Mouse (Mus musculus) left cerebral cortex, postnatal 10 days (tissue): ENCODE data around the gene Unc5b. TPM values are rescaled to one million over a fixed set of nuclear protein-coding genes. Genes with fewer than 3 reads are reported as not detected.

Experiments
- DNase-seq, 2 experiments: peaks; one replicate each; pipeline ENCODE4 v3.0.0; 2021 to 2022; ENCODE audit warnings: low spot score in 2 of 2, mixed read lengths in 1 of 2; ENCODE audit errors: extremely low spot score in 1 of 2
- intact Hi-C: fragments of 180-260 bp; cut with DNase I; formaldehyde crosslinking; loops from one replicate; pipeline ENCODE4 v1.15.1; 2025
- total RNA-seq, 2 experiments: library from RNA; stranded (reverse); gene quantifications; 2 replicates each; pipeline ENCODE4 v1.2.3; 2021

Unc5b gene
- total RNA-seq, 2 experiments from 2014 or later = 7.6 to 8.3 TPM

DNA sequence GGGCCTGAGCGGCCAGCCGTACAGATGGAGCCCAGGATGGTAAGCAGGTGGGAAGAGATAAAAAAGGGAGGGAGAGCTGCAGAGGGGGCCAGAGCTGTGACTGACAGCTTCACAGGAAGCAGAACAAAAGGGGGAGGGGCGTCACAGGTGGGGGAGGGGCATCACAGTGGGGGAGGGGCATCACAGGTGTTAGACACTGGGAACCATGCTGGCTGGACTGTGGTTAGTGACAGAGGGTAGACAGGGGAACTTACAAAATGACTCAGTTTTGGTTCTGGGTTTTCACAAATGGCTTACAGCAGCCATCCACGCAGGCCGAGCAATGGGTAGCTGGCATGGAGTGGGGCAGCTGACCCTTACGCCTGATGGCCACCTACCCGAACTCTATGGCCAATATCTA lies 89.9 kb downstream of the Unc5b start:
- intact Hi-C loops = no loop called here
- DNase-seq = no peak

DNA sequence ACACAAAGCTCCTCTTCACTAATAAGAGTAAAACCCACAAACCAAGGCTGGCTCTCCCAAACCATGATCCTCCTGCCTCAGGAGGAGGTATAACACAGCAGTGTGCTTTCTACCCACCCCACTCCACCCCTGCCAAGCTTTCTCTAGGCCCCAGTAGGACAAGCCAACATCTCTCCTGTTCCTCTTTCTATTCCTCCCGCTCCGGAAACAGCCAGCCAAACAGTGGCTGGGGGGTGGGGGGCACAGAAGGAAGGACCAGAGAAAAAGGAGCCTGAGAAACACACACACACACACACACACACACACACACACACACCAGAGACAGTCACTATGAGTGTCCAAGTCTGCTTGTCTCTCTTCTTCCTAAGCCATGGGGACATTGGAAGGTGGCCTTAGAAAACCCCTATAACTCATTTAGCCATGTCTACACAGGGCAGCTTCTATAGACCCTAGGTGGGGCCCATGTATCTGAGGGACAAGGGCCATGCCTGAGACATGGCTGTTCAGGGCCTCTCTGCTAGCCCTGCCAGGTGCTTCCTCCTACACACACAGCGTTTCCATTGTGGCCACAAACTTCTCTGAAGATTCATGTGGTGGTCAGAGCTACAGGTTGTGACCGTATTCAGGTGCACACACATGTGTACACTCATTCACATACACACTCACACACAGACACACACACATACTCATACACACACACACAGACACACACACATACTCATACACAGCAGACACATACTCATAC lies 91.6 kb downstream of the Unc5b start:
- DNase-seq = no peak
- intact Hi-C loops = no loop called here

DNA sequence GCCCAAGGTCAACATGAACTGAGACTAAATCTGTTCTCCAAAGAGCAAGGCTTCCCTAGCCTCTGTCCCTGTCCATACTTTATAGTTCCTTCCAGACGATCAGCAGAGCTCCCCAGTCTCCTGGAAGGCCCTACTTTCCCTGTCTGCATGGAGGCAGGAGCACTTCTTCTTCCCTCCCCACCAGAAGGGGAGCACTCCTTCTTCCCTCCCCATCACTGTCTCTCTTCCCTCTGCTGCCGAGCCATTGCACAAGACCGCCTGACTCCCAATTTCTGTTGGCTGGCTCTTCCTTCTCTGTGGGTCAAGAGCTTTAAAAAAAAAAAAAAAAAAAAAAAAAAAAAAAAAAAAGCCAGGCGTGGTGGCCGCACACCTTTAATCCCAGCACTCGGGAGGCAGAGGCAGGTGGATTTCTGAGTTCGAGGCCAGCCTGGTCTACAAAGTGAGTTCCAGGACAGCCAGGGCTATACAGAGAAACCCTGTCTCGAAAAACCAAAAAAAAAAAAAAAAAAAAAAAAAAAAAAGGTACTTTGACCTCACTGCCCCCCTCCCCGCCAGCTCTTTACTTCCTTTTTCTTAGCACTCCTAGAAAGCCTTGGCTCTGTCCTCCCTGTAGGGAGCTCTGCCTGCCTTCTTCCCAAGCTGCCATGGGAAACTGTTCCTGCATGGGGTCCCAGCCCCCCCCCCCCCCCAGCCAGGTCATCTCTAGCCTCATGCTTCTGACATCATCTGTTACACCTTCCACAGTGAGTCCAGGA lies 93.3 kb downstream of the Unc5b start:
- intact Hi-C loops = no loop called here
- no peak for DNase-seq

DNA sequence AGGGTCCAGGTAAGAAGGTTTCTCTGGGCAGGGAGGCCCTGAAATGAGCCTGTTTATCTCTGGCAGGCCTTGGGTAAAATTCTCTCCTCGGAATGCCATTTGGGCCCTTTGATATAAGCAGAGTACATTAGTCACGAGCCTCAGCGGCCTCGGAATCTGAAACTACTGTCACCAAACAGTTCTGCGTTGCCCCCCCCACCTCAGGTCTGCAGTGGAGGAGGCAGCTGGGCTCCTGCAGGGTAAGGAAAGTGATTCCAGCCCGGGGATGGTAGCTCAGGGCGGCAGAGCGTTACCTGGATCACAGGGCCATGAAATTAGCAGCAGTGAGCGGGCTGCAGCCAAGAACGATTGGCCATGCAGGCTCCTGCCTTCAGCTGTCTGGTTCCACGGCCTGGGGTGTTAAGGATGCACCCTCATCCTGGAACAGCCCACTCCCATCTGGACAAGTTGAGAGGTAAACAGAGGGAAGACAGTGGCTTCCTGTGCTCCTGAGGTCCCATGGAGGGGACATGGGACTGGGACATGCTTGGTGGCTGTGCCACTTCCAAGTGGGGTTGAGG lies 94.1 kb downstream of the Unc5b start:
- intact Hi-C loops = no loop called here
- DNase-seq = no peak

DNA sequence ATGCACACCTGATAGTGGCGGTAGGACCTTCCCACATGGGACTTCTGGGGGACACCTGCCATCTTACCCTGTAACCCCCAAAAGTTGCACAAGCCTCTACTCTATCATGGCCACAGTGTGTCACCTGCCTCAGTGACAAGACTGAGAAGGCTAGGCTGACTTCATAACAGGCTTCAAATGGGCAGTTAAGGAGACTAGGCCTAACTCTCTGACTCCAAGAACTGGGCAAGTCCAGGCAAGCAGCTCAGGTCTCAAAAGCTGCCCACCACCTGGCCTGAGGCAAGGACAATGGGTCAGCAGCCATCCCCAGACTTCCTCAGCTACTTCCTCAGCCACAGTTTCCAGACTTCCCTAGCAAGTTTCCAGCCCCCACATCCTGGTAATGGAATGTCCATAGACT lies 95.6 kb downstream of the Unc5b start:
- intact Hi-C loops = no loop called here

DNA sequence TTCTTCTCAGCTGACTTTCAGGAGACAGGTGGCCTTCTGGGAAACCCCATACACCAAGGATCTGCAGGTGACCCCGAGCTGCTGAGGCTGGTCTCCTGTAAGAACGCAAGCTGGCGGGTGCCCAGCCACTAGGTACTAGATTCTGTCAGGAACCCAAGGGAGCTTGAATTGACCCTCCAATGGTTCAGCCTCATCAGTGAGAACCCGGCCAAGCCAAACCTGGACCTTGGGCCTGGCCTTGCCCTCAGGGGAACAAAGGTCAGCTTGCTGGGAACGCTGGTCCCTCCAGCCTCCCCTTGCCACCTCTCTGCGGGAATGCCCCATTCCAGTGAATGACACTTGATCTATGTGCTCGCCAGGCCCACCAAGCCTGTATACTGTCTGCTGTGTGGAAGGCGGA lies 97.9 kb downstream of the Unc5b start:
- intact Hi-C loops = no loop called here
- no peak for DNase-seq

More for the DNA sequence above, 95.6 kb downstream of the Unc5b start:
- DNase-seq = no peak

DNA sequence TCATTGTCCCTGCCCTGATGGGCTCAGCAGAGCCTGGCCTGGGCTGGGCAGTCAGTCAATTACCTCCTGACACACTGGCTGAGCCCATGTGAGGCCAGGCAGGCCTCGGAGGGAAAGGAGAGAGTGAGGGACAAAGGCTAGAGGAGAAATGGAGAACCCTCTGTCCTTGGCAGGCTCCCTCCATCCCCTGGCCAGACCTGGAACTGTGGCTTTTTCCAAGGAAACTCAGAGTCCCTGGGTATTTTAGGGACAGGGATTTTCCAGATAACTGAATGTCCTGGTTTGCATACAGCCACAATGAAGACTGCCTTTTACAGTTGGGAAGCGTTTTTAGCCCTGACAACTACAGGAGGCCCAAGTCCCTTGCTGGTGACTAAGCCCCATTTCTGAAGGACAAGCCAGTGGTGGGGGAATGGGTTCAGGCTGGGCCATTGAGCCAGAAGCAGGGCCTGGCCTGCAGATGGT lies 99.0 kb downstream of the Unc5b start:
- intact Hi-C loops = no loop called here
- peak in 1 of 2 experiments; percentile 35 for DNase-seq

DNA sequence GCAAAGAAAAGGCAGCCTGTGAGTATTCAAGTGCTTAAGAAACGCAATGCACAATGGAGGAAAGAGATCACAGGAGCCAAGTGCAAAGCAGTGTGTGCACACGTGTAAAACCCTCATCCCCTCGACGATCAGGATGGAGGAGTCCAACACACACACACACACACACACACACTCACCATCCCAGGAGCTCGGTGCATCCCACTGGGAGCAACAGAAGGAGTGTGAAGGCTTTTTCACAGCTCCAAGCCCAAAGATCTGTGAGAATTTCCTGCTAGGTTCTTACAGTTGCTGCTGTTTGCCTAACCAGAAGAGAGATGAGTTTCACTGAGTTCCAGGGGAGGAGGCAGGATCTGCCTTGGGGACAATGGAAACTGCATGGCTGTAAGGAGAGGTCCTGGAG lies 99.6 kb downstream of the Unc5b start:
- DNase-seq = peak in 1 of 2 experiments; percentile 18
- intact Hi-C loops = no loop called here

DNA sequence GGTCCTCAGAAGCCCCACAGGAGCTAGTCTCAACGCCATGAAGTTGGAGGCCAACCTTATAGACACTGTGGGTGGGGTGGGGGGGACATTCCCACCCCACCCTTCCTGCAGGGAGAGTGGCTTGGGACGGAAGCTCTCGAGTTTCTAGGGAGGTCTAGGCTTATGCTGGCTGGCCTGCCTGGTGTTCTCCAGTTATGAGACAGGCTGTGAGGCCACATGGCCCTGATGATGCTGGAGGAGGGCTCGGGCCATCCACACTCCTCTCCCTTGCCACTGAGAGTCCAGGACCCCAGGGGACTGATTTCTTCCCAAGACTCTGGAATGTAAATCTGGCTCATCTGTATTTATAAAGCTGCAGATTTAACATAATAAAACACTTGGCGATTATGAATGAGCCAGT lies 104.1 kb downstream of the Unc5b start:
- intact Hi-C loops = no loop called here

DNA sequence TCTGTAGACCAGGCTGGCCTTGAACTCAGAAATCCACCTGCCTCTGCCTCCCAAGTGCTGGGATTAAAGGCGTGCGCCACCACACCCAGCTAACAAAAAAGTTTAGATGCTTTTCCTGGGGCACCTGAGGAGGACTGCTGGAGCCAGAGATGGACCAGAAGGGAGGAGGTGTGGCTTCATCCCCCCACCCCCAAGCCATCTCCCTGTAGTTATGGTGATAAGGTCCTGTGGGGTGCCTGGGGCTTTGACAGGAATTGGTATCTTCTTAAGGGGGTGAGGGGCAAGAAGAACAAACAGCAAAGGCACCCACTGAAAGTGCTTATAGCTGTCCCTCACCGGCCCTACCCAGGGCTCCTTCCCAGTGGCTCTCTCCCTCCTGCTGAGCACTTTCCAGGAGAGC lies 104.5 kb downstream of the Unc5b start:
- intact Hi-C loops = no loop called here
- DNase-seq = no peak

More for the DNA sequence above, 104.1 kb downstream of the Unc5b start:
- DNase-seq = no peak

DNA sequence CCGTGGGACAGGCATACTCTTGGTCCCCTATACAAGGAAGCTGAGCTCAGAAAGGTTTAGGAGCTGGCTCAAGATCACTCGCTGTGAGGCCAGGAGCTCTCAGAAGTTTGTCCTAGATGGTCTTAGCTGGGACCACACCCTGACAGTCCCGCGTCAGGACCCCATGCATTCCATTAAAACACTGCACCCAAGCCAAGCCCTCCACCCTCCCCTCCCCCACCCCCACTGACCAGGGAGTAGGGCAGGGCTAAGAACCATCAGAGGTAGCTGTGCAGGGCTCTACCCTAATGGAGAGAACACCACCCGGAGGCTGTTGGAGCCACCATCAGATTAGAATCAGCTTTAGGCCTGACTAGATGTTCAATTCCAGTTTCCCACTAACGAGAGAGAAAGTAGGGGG lies 106.9 kb downstream of the Unc5b start:
- no peak for DNase-seq
- intact Hi-C loops = no loop called here

DNA sequence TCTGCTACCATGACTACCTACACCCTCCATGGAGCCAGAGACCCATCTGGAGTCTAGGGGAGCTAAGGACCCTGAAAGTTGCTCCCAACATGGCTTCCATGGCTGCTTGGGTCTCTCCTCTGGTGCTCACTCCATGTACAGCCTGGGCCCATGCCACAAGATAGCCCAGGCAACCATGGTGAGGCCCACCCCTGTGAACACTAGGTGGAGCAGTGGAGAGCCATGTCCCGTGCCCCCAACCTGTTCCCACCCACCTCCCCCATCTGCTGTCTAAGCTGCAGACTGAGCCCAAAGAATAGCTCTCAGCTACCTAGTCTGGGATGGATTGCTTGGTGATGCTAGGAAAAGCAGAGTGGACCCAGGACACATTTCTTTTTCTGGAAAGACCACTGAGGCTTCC lies 108.0 kb downstream of the Unc5b start:
- intact Hi-C loops = no loop called here
- DNase-seq = no peak

DNA sequence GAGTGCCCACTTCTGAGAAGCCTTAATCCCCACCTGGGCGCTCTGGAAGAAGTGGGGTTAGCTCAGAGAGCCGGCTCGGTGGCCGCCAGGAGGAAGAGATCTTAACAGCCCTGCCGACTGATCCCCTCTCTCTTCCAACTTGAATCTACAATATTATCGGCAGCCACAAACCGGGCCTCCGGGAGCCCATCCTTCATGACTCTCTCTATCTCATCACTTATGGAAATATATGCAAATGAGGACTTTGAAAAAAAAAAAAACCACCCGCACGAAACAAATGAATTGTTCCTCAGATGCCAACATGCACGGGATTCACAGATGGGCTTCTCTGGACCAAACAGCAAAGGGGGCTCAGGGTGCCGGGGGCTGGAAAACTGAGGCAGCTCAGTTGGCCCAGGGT lies 109.7 kb downstream of the Unc5b start:
- no peak for DNase-seq
- intact Hi-C loops = no loop called here

DNA sequence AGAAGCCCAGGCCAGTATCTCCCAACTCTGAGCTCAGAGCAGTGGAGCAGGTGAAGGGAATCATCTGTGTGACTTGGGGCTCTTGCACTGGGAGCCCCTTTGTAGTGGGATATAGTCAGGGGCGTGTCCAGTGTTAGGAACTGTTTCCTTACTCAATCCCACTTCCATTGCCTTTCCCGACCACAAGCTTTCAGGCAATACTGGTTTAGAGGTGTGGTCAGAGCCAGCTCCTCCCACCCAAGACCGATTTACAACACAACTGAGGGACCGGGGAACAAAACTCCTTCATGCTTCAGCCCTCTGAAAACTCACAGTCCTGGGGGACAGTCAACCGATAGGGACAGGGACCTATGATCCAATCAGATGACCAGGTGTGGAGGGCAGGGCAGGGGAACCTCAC lies 110.9 kb downstream of the Unc5b start:
- DNase-seq = no peak
- intact Hi-C loops = no loop called here

DNA sequence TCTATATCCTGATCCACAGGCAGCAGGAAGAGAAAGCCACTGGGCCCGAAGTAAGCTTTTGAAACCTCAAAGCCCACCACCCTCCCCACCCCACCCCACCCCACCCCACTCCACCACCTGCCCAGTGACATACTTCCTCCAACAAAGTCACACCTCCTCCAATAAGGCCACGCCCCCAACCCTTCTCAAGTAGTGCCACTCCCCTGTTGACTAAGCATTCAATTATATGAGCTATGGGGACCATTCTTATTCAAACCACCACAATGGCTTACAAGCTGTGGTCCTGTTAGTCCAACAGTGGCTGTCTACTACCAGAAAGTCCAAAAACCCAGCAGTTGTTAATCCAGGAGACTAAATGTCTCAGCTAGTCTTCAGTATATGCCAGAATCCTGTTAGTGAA lies 112.9 kb downstream of the Unc5b start:
- intact Hi-C loops = no loop called here

DNA sequence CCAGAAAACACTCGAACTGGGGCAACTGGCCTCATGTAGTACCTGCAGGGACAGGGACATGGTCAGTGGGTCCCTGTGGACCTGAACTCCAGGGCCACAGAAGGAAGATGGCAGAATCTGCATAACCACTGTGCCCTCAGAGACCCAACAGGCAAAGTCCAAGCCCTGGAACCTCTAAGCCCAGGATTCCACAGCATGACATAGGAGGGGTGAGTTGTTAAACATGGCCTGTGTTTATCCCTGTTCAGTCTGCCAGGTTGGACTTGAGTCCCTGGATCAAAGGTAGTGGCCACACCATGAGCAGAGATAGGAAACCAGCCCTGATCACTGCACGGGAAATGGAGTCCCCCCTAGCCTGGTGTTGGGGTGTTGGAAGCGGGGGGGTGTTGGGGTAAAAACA lies 114.9 kb downstream of the Unc5b start:
- no peak for DNase-seq
- intact Hi-C loops = no loop called here

More for the DNA sequence above, 112.9 kb downstream of the Unc5b start:
- DNase-seq = no peak
